Mouse (Mus musculus): Measurements from ENCODE around the gene Thsd7a. TPM values are rescaled to one million over a fixed set of nuclear protein-coding genes. Genes with fewer than 3 reads are reported as not detected.

Thsd7a gene
- polyA plus RNA-seq, 1 experiment: 0.42 TPM

GRCm38 (mm10) chr6:12748454-12748786, 790 bp downstream of the Thsd7a start:
- WGBS: 6% methylated on average over 6 of the region's 6 CpGs
- Histone ChIP-seq H3K36me3 (ENCODE audit: control insufficient read depth, insufficient read depth, low read length) (no peaks in the 10 kb centered on the region), H3K4me1 (replicated peaks; ENCODE audit: control insufficient read depth, insufficient read depth, low read length) (no peaks in the 10 kb centered on the region), H3K27ac (ENCODE audit: control insufficient read depth, insufficient read depth, low read length) (no peak overlapping the region), H3K27me3 (ENCODE audit: control insufficient read depth, insufficient read depth, low read length) (no peaks in the 10 kb centered on the region; the same call in 1 of the 2 replicates), H3K4me3 (ENCODE audit: control insufficient read depth, insufficient read depth, low read length) (no peak overlapping the region)
- no peak for DNase-seq
- TF ChIP-seq POLR2A (IDR thresholded peaks at IDR 0.05; ENCODE audit: control insufficient read depth, extremely low read depth, insufficient read depth, low read length, poor library complexity) (no peak), CTCF (IDR thresholded peaks at IDR 0.05; ENCODE audit: borderline replicate concordance, control insufficient read depth, extremely low read depth, insufficient read depth, low read length, poor library complexity) (no peak)

- Histone ChIP-seq H3K4me3 (ENCODE audit: control insufficient read depth, insufficient read depth, low read length) (no peak overlapping the region), H3K27ac (ENCODE audit: control insufficient read depth, insufficient read depth, low read length) (no peak overlapping the region), H3K27me3 (ENCODE audit: control insufficient read depth, insufficient read depth, low read length) (no peaks in the 10 kb centered on the region; the same call in 1 of the 2 replicates), H3K36me3 (ENCODE audit: control insufficient read depth, insufficient read depth, low read length) (no peaks in the 10 kb centered on the region), H3K4me1 (replicated peaks; ENCODE audit: control insufficient read depth, insufficient read depth, low read length) (no peaks in the 10 kb centered on the region)
- 21% methylated on average over 11 of the region's 11 CpGs for WGBS
- TF ChIP-seq POLR2A (IDR thresholded peaks at IDR 0.05; ENCODE audit: control insufficient read depth, extremely low read depth, insufficient read depth, low read length, poor library complexity): no peak
- no peak for TF ChIP-seq CTCF (IDR thresholded peaks at IDR 0.05; ENCODE audit: borderline replicate concordance, control insufficient read depth, extremely low read depth, insufficient read depth, low read length, poor library complexity)
- DNase-seq: no peak
These were observed 1.3 kb downstream of the Thsd7a start for GRCm38 (mm10) chr6:12747856-12748450.

GRCm38 (mm10) chr6:12742791-12743190, 6.4 kb downstream of the Thsd7a start:
- Histone ChIP-seq H3K4me3 (ENCODE audit: control insufficient read depth, insufficient read depth, low read length) (no peak overlapping the region), H3K36me3 (ENCODE audit: control insufficient read depth, insufficient read depth, low read length) (no peaks in the 10 kb centered on the region), H3K27ac (ENCODE audit: control insufficient read depth, insufficient read depth, low read length) (no peak overlapping the region), H3K4me1 (replicated peaks; ENCODE audit: control insufficient read depth, insufficient read depth, low read length) (no peaks in the 10 kb centered on the region), H3K27me3 (ENCODE audit: control insufficient read depth, insufficient read depth, low read length) (no peaks in the 10 kb centered on the region)
- no peak for DNase-seq
- no peak for TF ChIP-seq CTCF (IDR thresholded peaks at IDR 0.05; ENCODE audit: borderline replicate concordance, control insufficient read depth, extremely low read depth, insufficient read depth, low read length, poor library complexity)
- no peak for TF ChIP-seq POLR2A (IDR thresholded peaks at IDR 0.05; ENCODE audit: control insufficient read depth, extremely low read depth, insufficient read depth, low read length, poor library complexity)
- 90% methylated on average over 4 of the region's 4 CpGs for WGBS

GRCm38 (mm10) chr6:12733924-12734323, 15.3 kb downstream of the Thsd7a start:
- H3K27me3 ChIP-seq (ENCODE audit: control insufficient read depth, insufficient read depth, low read length): no peaks in the 10 kb centered on the region
- H3K4me3 ChIP-seq (ENCODE audit: control insufficient read depth, insufficient read depth, low read length): no peak overlapping the region
- H3K36me3 ChIP-seq (ENCODE audit: control insufficient read depth, insufficient read depth, low read length): no peaks in the 10 kb centered on the region
- TF ChIP-seq CTCF (IDR thresholded peaks at IDR 0.05; ENCODE audit: borderline replicate concordance, control insufficient read depth, extremely low read depth, insufficient read depth, low read length, poor library complexity) (no peak), POLR2A (IDR thresholded peaks at IDR 0.05; ENCODE audit: control insufficient read depth, extremely low read depth, insufficient read depth, low read length, poor library complexity) (no peak)
- WGBS: 83% methylated on average over 3 of the region's 3 CpGs
- H3K27ac ChIP-seq (ENCODE audit: control insufficient read depth, insufficient read depth, low read length): no peak overlapping the region
- no peaks in the 10 kb centered on the region for H3K4me1 ChIP-seq (replicated peaks; ENCODE audit: control insufficient read depth, insufficient read depth, low read length)
- DNase-seq: no peak

- 93% methylated on average over 8 of the region's 8 CpGs for WGBS
- Histone ChIP-seq H3K27me3 (ENCODE audit: control insufficient read depth, insufficient read depth, low read length) (no peaks in the 10 kb centered on the region), H3K36me3 (ENCODE audit: control insufficient read depth, insufficient read depth, low read length) (no peaks in the 10 kb centered on the region), H3K4me3 (ENCODE audit: control insufficient read depth, insufficient read depth, low read length) (no peak overlapping the region), H3K27ac (ENCODE audit: control insufficient read depth, insufficient read depth, low read length) (no peak overlapping the region), H3K4me1 (replicated peaks; ENCODE audit: control insufficient read depth, insufficient read depth, low read length) (no peaks in the 10 kb centered on the region)
- TF ChIP-seq CTCF (IDR thresholded peaks at IDR 0.05; ENCODE audit: borderline replicate concordance, control insufficient read depth, extremely low read depth, insufficient read depth, low read length, poor library complexity): no peak
- TF ChIP-seq POLR2A (IDR thresholded peaks at IDR 0.05; ENCODE audit: control insufficient read depth, extremely low read depth, insufficient read depth, low read length, poor library complexity): no peak
- DNase-seq: no peak
These were observed 33.1 kb downstream of the Thsd7a start for GRCm38 (mm10) chr6:12716071-12716470.

- 74% methylated on average over 3 of the region's 3 CpGs for WGBS
- Histone ChIP-seq H3K4me1 (replicated peaks; ENCODE audit: control insufficient read depth, insufficient read depth, low read length) (no peaks in the 10 kb centered on the region), H3K27me3 (ENCODE audit: control insufficient read depth, insufficient read depth, low read length) (no peaks in the 10 kb centered on the region), H3K4me3 (ENCODE audit: control insufficient read depth, insufficient read depth, low read length) (no peak overlapping the region), H3K36me3 (ENCODE audit: control insufficient read depth, insufficient read depth, low read length) (no peaks in the 10 kb centered on the region), H3K27ac (ENCODE audit: control insufficient read depth, insufficient read depth, low read length) (no peak overlapping the region)
- TF ChIP-seq CTCF (IDR thresholded peaks at IDR 0.05; ENCODE audit: borderline replicate concordance, control insufficient read depth, extremely low read depth, insufficient read depth, low read length, poor library complexity) (no peak), POLR2A (IDR thresholded peaks at IDR 0.05; ENCODE audit: control insufficient read depth, extremely low read depth, insufficient read depth, low read length, poor library complexity) (no peak)
- DNase-seq: no peak
These were observed 36.6 kb downstream of the Thsd7a start for GRCm38 (mm10) chr6:12712581-12712980.

- 82% methylated on average over 3 of the region's 3 CpGs for WGBS
- H3K36me3 ChIP-seq (ENCODE audit: control insufficient read depth, insufficient read depth, low read length): no peaks in the 10 kb centered on the region
- H3K27ac ChIP-seq (ENCODE audit: control insufficient read depth, insufficient read depth, low read length): no peak overlapping the region
- no peaks in the 10 kb centered on the region for H3K27me3 ChIP-seq (ENCODE audit: control insufficient read depth, insufficient read depth, low read length)
- TF ChIP-seq POLR2A (IDR thresholded peaks at IDR 0.05; ENCODE audit: control insufficient read depth, extremely low read depth, insufficient read depth, low read length, poor library complexity) (no peak), CTCF (IDR thresholded peaks at IDR 0.05; ENCODE audit: borderline replicate concordance, control insufficient read depth, extremely low read depth, insufficient read depth, low read length, poor library complexity) (no peak)
- H3K4me3 ChIP-seq (ENCODE audit: control insufficient read depth, insufficient read depth, low read length): no peak overlapping the region
- no peaks in the 10 kb centered on the region for H3K4me1 ChIP-seq (replicated peaks; ENCODE audit: control insufficient read depth, insufficient read depth, low read length)
- no peak for DNase-seq
These were observed 46.3 kb downstream of the Thsd7a start for GRCm38 (mm10) chr6:12702925-12703324.

Measured in thymus, adult 2 months (tissue).